ENCODE assay signal across 9 mouse cellular contexts in the genomic region with DNA sequence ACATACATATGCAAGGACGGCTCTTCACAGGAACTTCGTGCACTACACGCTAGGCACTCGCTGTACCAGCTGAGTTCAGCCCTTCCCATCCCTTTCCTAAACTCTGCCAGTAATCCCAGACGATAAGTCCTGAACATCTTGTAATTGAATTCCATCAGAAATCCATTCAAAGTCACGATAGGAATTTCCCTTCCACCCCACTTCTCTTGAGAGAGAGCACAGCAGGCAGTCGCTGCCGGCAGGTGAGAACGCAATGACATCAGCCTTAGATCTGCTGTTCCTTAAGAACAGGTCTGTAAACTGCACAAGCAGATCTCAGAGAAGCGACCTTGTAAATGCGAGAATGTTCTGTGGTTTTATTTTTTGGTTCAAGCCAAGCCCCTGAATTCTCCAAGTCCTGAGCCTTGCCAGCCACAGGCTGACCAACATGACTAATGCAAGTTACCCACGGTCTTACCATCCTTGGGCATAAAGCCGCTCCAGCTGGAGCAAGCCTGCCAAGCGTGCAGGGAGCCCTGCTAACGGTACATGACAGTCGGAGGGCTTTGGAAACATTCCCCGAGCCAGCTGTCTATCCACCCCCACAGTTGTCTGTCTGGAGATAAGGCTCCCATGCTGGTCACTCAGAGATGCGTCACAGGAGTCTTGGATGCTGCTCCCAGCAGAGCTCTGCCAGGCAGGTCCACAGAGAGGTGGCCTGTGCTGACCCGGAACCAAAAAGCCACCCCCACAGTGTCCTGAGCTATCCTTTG.
DNase-seq lines count a peak whose midpoint lies in the region; ATAC-seq lines count a peak whose summit lies in the region.
"Had no signal": no experiment of that assay in that cellular context is flagged by ENCODE, and none has a peak within 500 bp of the region (broad histone marks: within the 10 kb centered on the region; RNA-seq: fewer than 3 reads in every experiment).

No protein-coding gene starts in this region.

- ATAC-seq in hindbrain, embryonic 15.5 days (ENCODE audit: low FRiP score, low read depth) = peak; percentile 74; the same call in 1 of the 2 replicates
- ATAC-seq in megakaryocyte, adult 5-6 weeks (ENCODE audit: poor library complexity, severe bottlenecking) = no peak
- no peak for ATAC-seq in inflammation-experienced regulatory T-cells, adult 6 months

- H3K27ac ChIP-seq in hindbrain, embryonic 15.5 days (replicated peaks) = 0 out of 2 replicates have a peak overlapping the region, but pooled peaks have one; percentile 13

- H3K4me2 ChIP-seq in hindbrain, embryonic 15.5 days = no peak overlapping the region

- H3K36me3 ChIP-seq in hindbrain, embryonic 15.5 days = no peaks in the 10 kb centered on the region

- H3K27me3 ChIP-seq in hindbrain, embryonic 15.5 days = no peaks in the 10 kb centered on the region

- no peaks in the 10 kb centered on the region for H3K9me3 ChIP-seq in hindbrain, embryonic 15.5 days
- H3K9me3 ChIP-seq: megakaryocyte, embryonic 14.5 days had no signal

- H3K4me1 ChIP-seq in hindbrain, embryonic 15.5 days (replicated peaks) = peaks cover 18% of the 10 kb centered on the region
- H3K4me1 ChIP-seq: megakaryocyte, embryonic 14.5 days had no signal

- peak; percentile 90 for DNase-seq in R1 (ENCODE audit: low read depth, low spot score)
- peak; percentile 28 for DNase-seq in cerebellum, adult 11-12 months
- DNase-seq in frontal cortex, postnatal 36 days (ENCODE audit: low spot score in 2 of 2) = peak; percentile 81 to 86
- DNase-seq in left cerebral cortex, adult 9 months (ENCODE audit: low spot score in 2 of 2) = peak; percentile 59 to 83
- DNase-seq in retina, embryonic 14.5 days (ENCODE audit: low spot score) = peak; percentile 72

- WGBS in hindbrain, embryonic 15.5 days = 41% methylated on average over 19 of the region's 19 CpGs

- no peak overlapping the region for H3K4me3 ChIP-seq in hindbrain, embryonic 15.5 days
- H3K4me3 ChIP-seq: megakaryocyte, embryonic 14.5 days had no signal

- no peak overlapping the region for H3K9ac ChIP-seq in hindbrain, embryonic 15.5 days

Comparison
In these comparisons a context has a peak if more than half of its experiments do, and no peak if none do; other contexts are left out.
1. DNase-seq: peak in every context shown above with its lines; median percentile 90 in R1; 84 in frontal cortex, postnatal 36 days; 72 in retina, embryonic 14.5 days; 71 in left cerebral cortex, adult 9 months; 28 in cerebellum, adult 11-12 months.